Mouse (Mus musculus) heart, postnatal 36 days (tissue): ENCODE measurements at regions not wholly inside any gene's neighbourhood (a gene's known extent, or its start where the extent isn't known, plus 50 kb on each side); places are given as distances from the start of the nearest gene placed in this dataset.

Experiments
- DNase-seq, 2 experiments: peaks; one replicate each; pipeline ENCODE4 v3.0.0; 2021 to 2022
- intact Hi-C: fragments of 180-260 bp; cut with DNase I; formaldehyde crosslinking; loops from one replicate; pipeline ENCODE4 v1.15.1; 2025

DNA sequence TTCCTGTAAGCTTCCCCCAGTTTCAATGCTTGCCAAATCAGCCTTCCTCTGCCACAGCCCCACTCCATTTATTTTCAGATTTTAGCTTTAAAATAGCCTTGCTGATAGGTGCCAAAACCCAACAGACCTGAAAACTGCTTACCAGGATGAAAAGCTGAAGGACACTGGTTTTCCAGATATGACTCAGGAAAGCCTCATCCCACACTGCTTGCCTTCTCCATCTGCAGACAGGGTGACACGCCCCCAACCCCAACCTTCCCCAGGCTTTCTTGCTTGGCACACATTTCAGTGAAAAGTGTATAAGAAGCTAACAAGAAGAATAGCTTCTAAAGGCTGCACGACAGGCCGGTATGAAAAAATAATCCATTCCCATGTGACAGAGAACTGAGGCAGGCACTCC, 425.3 kb downstream of the Fut8 start:
- intact Hi-C loops: no loop called here
- no peak for DNase-seq

DNA sequence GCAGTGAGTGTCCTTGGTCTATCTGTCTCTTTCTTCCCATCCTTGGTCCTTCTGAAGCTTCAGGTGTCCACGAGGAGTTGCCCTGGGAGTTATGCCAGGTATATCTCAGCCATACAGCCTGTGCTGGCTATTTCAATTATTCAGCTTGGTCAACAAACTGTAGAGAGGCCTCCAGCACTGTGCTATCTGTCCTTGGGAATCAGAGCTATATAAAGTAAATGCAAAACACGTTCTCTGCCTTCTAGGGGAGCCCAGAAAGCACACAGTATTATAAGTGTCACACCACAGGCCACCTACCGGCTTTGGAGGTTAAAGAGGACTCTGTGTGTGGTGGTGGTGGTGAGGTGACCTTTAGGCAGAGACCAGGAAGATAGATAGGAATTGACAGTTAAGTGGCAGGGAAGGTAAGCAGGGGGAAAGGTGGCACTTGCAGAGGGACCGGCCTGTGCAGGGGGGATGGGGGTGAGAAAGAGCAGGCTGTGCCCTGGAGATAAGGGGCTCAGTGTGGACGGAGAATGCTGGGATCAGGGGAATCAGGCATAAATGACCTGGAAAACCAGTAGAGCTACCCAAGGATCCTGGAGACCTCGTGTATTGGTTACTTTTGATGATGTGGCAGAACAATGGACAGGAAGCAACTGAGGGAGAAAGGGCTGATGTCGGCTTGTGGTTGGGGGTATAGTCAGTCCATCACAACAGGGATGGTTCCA, 425.9 kb downstream of the Fut8 start:
- DNase-seq: no peak
- intact Hi-C loops: no loop called here

- intact Hi-C loops: loop anchor here (2.0 to 5.0 kb wide), 3 partner anchors 99 to 829 kb away; no protein-coding TSS in a partner anchor
Observed at GRCm38 (mm10) chr12:77666411-77666810, 428.5 kb downstream of the Fut8 start.

DNA sequence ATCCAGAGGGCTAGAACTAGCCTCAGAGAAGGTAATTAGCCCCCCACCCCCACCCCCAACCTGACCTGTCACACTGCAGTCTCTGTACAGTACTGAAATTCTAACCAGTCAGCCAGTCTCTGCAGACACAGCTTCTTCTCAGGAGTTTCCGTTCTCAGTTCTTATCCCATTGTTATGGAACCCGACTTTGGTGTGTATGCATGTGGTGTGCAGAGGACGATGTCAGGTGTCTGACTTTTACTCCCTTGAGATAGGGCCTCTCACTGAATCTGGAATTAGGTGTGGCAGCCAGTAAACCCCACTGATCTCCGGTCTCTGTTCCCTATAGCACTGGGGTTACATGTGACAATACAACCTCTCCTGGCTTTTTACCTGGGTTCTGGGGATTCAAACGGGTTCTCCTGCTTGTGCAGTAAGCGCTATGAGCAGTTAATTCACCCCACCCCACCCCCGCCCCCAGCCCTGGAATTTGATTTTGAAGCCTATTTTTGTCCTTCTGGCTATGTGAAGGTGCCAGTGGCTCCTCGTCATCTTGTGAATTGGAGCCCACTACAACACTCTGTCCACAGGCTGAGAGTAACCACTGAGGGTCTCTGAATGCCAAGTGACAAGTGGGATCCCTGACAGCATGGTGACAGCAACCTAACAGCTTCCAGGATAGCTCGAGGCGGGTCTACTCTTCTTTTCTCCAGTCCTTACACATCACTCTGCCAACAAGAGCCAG, 429.4 kb downstream of the Fut8 start:
- DNase-seq: no peak
- intact Hi-C loops: loop anchor here (2.0 to 5.0 kb wide), 3 partner anchors 100 to 830 kb away; no protein-coding TSS in a partner anchor

More at GRCm38 (mm10) chr12:77666411-77666810, 428.5 kb downstream of the Fut8 start:
- DNase-seq: no peak

DNA sequence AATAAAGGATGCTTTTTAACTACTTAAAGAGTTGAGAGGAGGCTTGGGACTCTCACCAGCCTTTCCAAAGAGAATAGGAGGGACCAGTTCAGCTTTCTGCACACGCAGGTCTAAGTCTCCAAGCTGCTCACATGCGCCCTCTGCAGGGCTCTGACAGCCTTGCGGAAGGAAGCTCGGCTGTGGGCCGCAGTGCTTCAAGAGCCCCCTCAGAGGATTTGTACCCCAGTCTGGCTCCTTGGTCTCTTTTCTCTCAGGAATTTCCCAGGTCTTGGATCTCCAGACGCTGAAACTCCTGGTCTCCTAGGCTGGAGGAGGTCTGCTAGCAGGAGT, 429.9 kb downstream of the Fut8 start:
- DNase-seq: peak; percentile 59 to 75
- intact Hi-C loops: loop anchor here (1.0 to 5.0 kb wide), 4 partner anchors 101 to 831 kb away; no protein-coding TSS in a partner anchor

GRCm38 (mm10) chr12:77670531-77670930, 432.6 kb downstream of the Fut8 start:
- DNase-seq: no peak
- intact Hi-C loops: no loop called here

- intact Hi-C loops: no loop called here
- no peak for DNase-seq
Observed at GRCm38 (mm10) chr12:77674352-77674751, 436.4 kb downstream of the Fut8 start.

- intact Hi-C loops: no loop called here
- peak; percentile 20 to 42 for DNase-seq
Observed at GRCm38 (mm10) chr12:77674755-77675154, 436.8 kb downstream of the Fut8 start.

GRCm38 (mm10) chr12:77678040-77678439, 440.1 kb downstream of the Fut8 start:
- intact Hi-C loops: no loop called here
- DNase-seq: no peak

- DNase-seq: no peak
- intact Hi-C loops: no loop called here
Observed at GRCm38 (mm10) chr12:77694101-77694500, 456.2 kb downstream of the Fut8 start.

DNA sequence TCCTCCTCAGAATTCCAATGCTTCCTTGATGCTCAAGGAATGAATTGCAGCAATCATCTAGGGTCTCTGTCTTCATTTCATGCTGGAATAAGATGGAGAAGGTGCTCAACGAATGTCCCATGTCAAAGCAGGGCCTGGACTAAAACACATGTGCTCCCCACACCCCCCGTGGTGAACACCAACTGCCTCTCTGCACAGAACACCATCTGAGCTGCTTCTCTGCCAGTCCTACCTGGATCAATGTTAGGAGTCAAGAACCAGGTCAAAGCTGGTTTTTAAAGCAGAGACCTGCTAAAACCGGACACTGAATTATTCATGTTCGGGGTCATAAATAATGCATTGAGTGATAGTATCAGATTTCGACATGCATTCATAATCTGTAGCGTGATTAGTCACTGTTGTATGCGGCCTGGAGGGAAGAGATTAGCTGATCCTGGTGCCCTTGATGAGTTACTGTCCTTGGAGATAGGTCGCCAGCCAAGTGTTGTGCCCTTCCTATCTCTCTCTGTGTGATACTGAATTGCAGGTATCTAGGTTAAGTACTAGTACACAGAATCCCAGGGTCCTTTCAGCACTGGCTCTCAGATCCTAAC, 458.2 kb downstream of the Fut8 start:
- intact Hi-C loops: no loop called here

GRCm38 (mm10) chr12:77696662-77697061, 458.7 kb downstream of the Fut8 start:
- intact Hi-C loops: no loop called here
- no peak for DNase-seq

More for the DNA sequence above, 458.2 kb downstream of the Fut8 start:
- no peak for DNase-seq

DNA sequence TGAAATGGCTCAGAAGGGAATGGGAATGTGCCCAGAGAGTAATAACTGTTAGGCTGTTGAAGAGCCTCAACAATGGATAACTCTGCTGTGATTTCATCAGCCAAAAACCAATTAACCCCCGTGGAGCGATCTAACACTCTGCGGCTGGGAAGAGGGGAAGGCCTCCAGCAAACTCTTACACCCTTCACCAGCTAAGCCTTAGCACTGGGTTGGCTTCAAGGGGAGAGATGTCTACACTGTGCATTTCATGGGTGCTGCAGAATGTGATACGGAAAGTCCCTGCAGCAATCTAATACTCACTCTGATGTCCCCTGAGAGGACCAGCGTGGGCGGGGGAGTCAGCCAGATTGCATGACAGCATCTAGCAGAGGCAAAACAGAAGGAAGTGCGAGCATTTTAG, 460.2 kb downstream of the Fut8 start:
- DNase-seq: peak; percentile 25 to 29
- intact Hi-C loops: no loop called here

- no peak for DNase-seq
- intact Hi-C loops: no loop called here
Observed at GRCm38 (mm10) chr12:77699896-77700605, 462.1 kb downstream of the Fut8 start.

- no peak for DNase-seq
- intact Hi-C loops: no loop called here
Observed at GRCm38 (mm10) chr12:77715506-77715905, 477.6 kb downstream of the Fut8 start.

- intact Hi-C loops: no loop called here
- DNase-seq: no peak
Observed at GRCm38 (mm10) chr12:77715979-77716378, 478.1 kb downstream of the Fut8 start.

DNA sequence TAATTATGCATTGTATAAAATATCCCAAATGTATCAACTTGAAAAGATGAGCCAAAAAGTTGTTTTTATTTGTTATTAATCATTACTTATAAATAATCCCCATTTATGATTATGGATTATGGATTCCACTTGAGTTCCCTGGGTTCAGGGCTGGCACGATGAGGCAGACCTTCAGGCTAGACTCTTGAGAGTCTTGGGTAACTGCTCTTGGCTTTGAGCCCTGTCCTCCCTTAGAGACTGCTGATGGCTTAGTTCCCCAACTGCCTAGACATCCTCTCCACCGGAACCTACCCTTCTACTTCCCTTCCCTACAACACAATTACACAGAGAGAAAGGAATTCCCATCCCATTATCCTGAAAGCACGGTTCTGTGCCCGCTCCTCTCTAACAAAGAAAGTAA, 466.3 kb upstream of the Gm6657 start:
- intact Hi-C loops: no loop called here
- no peak for DNase-seq

DNA sequence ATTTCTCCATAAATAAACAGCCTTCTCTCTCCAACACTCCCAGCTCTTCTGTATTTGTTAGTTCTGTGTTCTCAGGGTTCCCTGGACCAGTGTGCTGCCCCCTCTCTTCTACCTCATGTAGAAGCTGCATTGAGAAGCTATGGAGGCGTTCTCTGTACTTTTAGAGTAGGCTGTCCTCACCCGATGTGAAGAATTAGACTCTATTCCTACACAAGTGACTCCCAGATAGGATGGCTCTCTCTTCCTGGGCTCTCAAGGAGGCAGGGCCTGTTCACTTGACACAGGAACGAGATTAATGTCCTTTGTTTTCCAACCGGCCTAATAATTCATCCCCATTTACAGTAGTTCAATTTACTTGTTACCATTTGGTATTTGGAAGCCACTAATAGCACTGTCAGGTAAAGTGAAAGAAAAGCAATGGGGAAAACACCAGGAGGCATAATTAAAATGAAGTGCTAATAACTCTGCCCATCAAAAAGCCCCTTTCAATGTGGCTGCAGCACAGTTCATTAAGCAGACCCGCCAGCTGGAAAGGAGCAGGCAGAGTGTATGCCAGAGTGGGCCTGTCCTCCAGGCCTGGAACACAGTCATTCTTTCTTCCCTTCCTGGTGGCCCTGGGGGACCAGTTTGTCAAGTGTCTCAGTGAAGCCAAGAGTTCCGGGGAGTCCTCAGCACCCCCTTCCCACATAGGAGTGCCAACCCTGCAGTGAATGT, 454.8 kb upstream of the Gm6657 start:
- intact Hi-C loops: no loop called here
- DNase-seq: peak; percentile 33 to 46

DNA sequence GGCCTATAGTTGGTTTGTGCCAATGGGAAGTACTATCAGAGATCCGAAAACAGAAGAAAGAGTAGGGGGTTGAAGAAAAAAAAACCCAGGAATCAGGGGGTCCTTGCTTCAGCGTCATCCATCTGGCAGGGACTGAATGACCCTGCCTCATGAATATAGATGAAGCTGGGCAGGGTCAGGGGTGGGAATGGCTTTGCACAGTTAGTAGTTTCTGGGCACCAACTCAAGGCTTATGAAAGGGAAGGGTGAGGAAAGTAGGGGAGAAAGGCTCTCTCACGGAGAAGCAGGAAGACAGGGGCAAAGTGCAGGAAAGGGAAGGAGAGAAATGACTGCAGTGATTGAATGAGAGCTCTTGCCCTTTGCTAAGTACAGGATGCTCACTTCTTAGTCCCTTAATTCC, 451.3 kb upstream of the Gm6657 start:
- intact Hi-C loops: no loop called here
- DNase-seq: no peak

DNA sequence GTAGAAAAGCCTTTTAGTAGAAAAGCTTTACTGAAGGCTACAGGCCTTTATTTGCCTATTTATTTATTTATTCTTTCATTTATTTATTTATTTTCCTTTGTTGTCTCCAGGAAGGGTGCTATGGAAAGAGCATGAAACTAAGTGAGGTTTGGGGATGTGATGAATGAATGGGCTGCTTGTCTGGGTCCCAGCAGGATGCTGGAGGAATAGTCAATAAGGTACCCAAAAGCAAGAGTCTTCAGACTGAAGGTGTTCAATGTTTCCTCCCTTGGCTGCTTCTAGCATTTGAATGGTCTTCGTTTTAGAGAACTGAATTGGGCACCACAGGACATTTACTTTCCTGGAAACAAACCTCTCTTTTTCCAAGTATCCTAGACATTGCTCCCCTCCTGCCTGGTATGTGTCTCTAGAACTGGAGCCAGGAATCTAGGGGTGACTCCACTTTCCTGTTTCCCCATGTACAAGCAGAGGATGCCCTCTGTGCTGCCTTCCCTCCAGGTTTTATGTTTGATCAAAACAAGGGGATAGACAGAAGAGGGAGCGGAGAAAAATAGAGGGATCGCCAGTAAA, 444.5 kb upstream of the Gm6657 start:
- DNase-seq: no peak
- intact Hi-C loops: no loop called here
